Mouse (Mus musculus): ENCODE measurements around the gene Emg1. TPM values are rescaled to one million over a fixed set of nuclear protein-coding genes. Genes with fewer than 3 reads are reported as not detected.
A peak's percentile ranks its signal among the peaks of the same experiment; 100 is the strongest.

Emg1 gene
- polyA plus RNA-seq, 1 experiment from 2014 or later, result 96.6 TPM

DNA sequence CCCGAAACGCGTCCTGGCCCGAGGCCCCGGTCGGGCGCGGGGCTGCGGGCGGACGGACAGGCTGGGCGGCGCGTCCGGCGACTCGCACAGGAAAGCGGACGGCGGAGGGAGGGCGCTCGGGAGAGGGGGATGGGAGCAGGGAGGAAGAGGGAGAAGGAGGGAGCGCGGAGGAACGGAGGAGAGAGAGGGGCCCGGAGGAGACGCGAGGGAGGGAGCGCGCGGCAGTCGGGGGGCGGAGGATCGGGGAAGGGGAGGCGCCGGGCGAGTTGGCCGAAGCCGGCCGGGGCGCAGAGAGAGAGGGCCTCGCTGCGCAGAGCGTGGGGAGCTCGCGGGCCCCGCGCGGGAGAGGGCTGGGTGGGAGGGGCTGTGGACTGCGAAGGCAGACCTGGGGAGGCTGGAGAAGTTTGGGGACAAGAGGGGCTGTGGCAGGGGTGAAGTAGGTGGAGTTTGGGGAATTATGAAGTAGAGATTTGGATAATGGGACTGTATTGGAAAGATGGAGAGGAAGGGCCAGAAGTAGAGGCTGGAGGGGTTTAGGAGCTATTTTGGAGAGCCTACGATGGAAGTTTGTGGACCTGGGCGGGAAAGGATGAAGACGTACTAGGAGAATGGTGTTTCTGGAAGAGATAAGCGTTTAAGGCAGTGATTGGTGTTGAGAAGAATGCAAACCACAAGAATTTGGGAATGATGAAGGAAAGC, 44.8 kb upstream of the Emg1 start:
- peak; percentile 10; the same call in 1 of the 2 replicates for TF ChIP-seq CTCF (IDR thresholded peaks at IDR 0.05; ENCODE audit: low read depth)
- Histone ChIP-seq H3K36me3 (ENCODE audit: control insufficient read depth, insufficient read depth) (no peaks in the 10 kb centered on the region), H3K4me2 (replicated peaks; ENCODE audit: low read depth) (peak overlapping the region; percentile 83), H3K9me3 (ENCODE audit: control insufficient read depth) (no peaks in the 10 kb centered on the region), H3K9ac (ENCODE audit: low read depth, low read length) (peak overlapping the region; percentile 95), H3K27ac (ENCODE audit: low read depth, low read length) (peak overlapping the region; percentile 96), H3K27me3 (replicated peaks; ENCODE audit: control insufficient read depth, insufficient read depth, low read length) (no peaks in the 10 kb centered on the region), H3K4me1 (replicated peaks; ENCODE audit: control insufficient read depth, insufficient read depth, low read length) (no peaks in the 10 kb centered on the region), H3K4me3 (ENCODE audit: low read depth, low read length) (peak overlapping the region; percentile 85)
- peak; percentile 65 for ATAC-seq
- WGBS, result under 1% methylated on average over 53 of the region's 54 CpGs

DNA sequence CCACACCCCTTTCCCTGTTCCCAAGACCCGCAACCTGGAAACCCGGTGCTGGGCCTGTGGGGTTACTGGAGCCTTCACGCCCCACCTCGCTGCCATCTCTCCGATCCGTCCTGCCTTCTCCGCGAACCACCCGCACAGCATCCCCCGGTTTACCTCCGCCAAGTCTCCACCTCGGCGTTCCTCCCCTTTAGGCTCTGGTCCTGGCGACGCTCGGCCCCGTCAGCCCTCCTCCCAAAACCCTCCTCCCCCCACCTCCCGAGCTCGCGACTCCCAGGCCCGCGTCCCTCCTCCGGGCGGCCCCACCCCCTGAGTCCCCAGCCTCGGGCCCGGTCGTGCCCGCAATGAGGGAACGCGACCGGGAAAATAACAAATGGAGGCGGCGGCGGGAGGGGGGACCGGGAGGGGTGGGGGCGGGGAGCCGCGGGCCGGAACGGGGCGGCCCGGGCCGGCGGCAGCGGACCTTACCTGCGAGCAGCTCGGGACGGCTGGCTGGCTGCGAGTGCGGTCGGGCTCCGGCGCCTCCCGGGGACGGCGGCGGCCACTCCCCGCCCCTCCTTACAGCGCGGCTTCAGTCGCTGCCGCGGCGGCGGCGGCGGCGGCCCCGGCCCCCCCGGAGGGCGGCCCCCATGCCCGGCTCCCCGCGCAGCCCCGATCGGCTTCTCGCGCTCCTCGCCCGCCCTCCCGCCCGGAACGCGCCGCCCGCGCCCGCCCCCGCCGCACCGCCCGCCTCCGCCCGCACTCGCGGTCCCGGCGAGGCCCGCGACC, 44.0 kb upstream of the Emg1 start, which contains the start of the genes Gm45234 and Atn1:
TSS of gene Gm45234 (minus strand) at position 191 of the 765 bp plus-strand sequence.
TSS of gene Atn1 (minus strand) at position 694 of the 765 bp plus-strand sequence.
- peak; percentile 40 for ATAC-seq
- H3K4me3 ChIP-seq (ENCODE audit: low read depth, low read length), result peak within 1 kb of the TSS; percentile 85
- peak within 1 kb of the TSS; percentile 83 for H3K4me2 ChIP-seq (replicated peaks; ENCODE audit: low read depth)
- H3K9ac ChIP-seq (ENCODE audit: low read depth, low read length), result peak within 1 kb of the TSS; percentile 95
- peak within 1 kb of the TSS; percentile 96 for H3K27ac ChIP-seq (ENCODE audit: low read depth, low read length)
- no peaks in the 10 kb centered on the region for H3K36me3 ChIP-seq (ENCODE audit: control insufficient read depth, insufficient read depth)
- H3K4me1 ChIP-seq (replicated peaks; ENCODE audit: control insufficient read depth, insufficient read depth, low read length), result no peaks in the 10 kb centered on the region
- H3K9me3 ChIP-seq (ENCODE audit: control insufficient read depth), result no peaks in the 10 kb centered on the region
- TF ChIP-seq CTCF (IDR thresholded peaks at IDR 0.05; ENCODE audit: low read depth), result no peak
- WGBS, result under 1% methylated on average over 43 of the region's 100 CpGs
- no peaks in the 10 kb centered on the region for H3K27me3 ChIP-seq (replicated peaks; ENCODE audit: control insufficient read depth, insufficient read depth, low read length)

DNA sequence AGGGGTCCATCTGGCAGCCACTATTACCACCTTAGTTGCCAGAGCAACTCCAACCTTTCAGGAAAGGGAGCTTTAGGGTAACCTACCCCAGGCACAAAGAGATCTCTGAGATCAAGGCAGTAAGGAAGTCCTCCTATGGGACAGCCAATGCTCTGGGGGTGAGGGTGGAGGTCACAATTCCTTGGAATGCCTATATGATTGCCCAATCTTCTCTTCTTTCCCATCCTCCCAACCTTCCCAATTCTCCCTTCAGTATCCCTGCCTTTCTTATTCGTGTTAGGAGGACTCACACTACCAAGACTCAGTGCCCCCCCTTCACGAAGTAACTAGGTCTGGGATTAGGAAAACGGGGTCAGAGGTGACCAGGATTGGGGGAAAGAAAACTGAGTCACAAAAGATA, 43.3 kb upstream of the Emg1 start:
- H3K4me1 ChIP-seq (replicated peaks; ENCODE audit: control insufficient read depth, insufficient read depth, low read length), result no peaks in the 10 kb centered on the region
- WGBS, result 5% methylated on average over 3 of the region's 3 CpGs
- H3K27me3 ChIP-seq (replicated peaks; ENCODE audit: control insufficient read depth, insufficient read depth, low read length), result no peaks in the 10 kb centered on the region
- no peaks in the 10 kb centered on the region for H3K9me3 ChIP-seq (ENCODE audit: control insufficient read depth)
- peak overlapping the region; percentile 95 for H3K9ac ChIP-seq (ENCODE audit: low read depth, low read length)
- no peaks in the 10 kb centered on the region for H3K36me3 ChIP-seq (ENCODE audit: control insufficient read depth, insufficient read depth)
- H3K4me2 ChIP-seq (replicated peaks; ENCODE audit: low read depth), result peak overlapping the region; percentile 83
- H3K27ac ChIP-seq (ENCODE audit: low read depth, low read length), result peak overlapping the region; percentile 96; the same call in 1 of the 2 replicates
- H3K4me3 ChIP-seq (ENCODE audit: low read depth, low read length), result peak overlapping the region; percentile 85
- TF ChIP-seq CTCF (IDR thresholded peaks at IDR 0.05; ENCODE audit: low read depth), result no peak
- no peak for ATAC-seq

DNA sequence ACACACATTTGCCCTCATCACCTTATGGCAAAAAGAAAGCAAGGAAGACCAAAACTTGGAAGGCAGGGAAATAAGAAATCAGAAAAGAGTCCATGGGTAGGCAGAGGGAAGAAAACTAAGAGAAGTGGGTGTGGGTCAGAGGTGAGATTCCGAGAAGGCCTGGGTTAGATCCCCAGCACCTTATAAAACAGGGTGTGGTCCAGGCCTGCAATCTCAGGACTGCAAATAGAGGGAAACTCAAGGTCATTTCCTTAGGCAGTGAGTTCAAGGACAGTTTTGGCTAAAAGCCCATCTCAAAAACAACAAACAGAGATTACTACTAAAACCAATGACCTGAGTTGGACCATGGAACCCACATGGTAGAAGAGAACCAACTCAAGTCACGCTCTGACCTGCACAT, 41.9 kb upstream of the Emg1 start:
- H3K4me2 ChIP-seq (replicated peaks; ENCODE audit: low read depth), result no peak overlapping the region
- WGBS, result 71% methylated on average over 2 of the region's 2 CpGs
- ATAC-seq, result no peak
- H3K4me1 ChIP-seq (replicated peaks; ENCODE audit: control insufficient read depth, insufficient read depth, low read length), result no peaks in the 10 kb centered on the region
- peaks cover 9% of the 10 kb centered on the region for H3K36me3 ChIP-seq (ENCODE audit: control insufficient read depth, insufficient read depth)
- H3K9ac ChIP-seq (ENCODE audit: low read depth, low read length), result no peak overlapping the region
- no peak for TF ChIP-seq CTCF (IDR thresholded peaks at IDR 0.05; ENCODE audit: low read depth)
- no peak overlapping the region for H3K27ac ChIP-seq (ENCODE audit: low read depth, low read length)
- H3K4me3 ChIP-seq (ENCODE audit: low read depth, low read length), result no peak overlapping the region
- H3K27me3 ChIP-seq (replicated peaks; ENCODE audit: control insufficient read depth, insufficient read depth, low read length), result no peaks in the 10 kb centered on the region
- H3K9me3 ChIP-seq (ENCODE audit: control insufficient read depth), result no peaks in the 10 kb centered on the region

DNA sequence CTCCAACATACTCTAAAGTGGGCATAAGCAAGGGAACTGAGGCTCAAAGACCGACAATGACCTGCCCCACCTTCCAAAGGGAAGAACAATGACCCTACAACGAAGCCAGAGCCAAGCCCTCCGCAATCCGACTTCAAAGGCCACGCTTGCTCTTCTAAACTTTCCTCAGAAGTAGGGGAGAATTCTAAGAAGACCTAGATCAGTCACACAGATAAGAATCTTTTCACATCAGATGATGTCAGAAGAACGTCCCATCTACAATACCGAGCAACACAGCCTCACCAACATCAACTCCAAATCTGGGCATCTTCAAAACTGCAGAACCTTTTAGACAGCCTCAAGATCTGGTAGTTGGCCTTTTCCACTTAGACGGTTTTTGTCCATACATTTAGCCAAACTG, 38.4 kb upstream of the Emg1 start:
- Histone ChIP-seq H3K4me1 (replicated peaks; ENCODE audit: control insufficient read depth, insufficient read depth, low read length) (0 out of 2 replicates have a peak, but pooled peaks cover 4% of the 10 kb centered on the region), H3K9ac (ENCODE audit: low read depth, low read length) (no peak overlapping the region), H3K4me3 (ENCODE audit: low read depth, low read length) (no peak overlapping the region), H3K4me2 (replicated peaks; ENCODE audit: low read depth) (no peak overlapping the region), H3K27ac (ENCODE audit: low read depth, low read length) (no peak overlapping the region), H3K36me3 (ENCODE audit: control insufficient read depth, insufficient read depth) (peaks cover 27% of the 10 kb centered on the region), H3K9me3 (ENCODE audit: control insufficient read depth) (no peaks in the 10 kb centered on the region), H3K27me3 (replicated peaks; ENCODE audit: control insufficient read depth, insufficient read depth, low read length) (no peaks in the 10 kb centered on the region)
- WGBS, result 70% methylated on average over 8 of the region's 8 CpGs
- TF ChIP-seq CTCF (IDR thresholded peaks at IDR 0.05; ENCODE audit: low read depth), result no peak
- no peak for ATAC-seq

All from intestine, postnatal 0 days (tissue).